Mouse (Mus musculus): ENCODE results near the gene Ushbp1.

GRCm38 (mm10) chr8:71400826-71401225, 5.2 kb upstream of the Ushbp1 start:
- TF ChIP-seq CTCF (IDR thresholded peaks at IDR 0.05; ENCODE audit: insufficient read depth, low read depth, low read length) (no peak), POLR2A (IDR thresholded peaks at IDR 0.05; ENCODE audit: insufficient read depth, low read depth, low read length) (no peak)

Data from olfactory bulb, adult 2 months (tissue).